Mouse (Mus musculus): ENCODE results near the gene Myh1. TPM values are rescaled to one million over a fixed set of nuclear protein-coding genes. Genes with fewer than 3 reads are reported as not detected.

Myh1 gene
- polyA plus RNA-seq, 1 experiment from 2014 or later, result 0.10 TPM

DNA sequence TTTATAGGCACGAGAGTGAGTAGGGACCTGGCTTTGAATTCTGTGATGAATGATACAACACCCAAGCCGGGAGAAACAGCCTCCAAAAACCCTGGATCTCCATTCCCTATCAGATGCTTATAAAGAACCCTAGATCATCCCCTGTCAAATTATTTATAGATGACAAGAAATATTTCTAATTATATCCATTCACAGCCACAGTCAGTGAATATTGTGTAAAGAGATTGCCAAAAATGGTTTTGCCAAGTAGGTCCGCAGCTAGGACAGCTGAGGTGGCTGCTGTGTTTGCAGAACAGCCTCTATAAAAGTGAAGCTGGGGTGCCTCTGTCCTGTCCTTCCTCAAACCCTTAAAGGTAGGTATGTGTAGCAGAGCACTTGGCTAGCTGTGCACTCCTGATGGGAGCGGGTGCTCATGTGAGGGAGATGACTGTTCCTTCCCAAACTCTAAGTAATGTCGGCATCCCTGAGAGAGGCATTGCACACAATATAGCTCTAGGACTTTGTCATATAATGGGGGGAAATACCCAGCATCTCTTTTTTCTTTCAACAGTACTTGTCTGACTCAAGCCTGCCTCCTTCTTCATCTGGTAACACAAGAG, 37.7 kb downstream of the Myh1 start, which contains the start of gene Myh4:
Gene Myh4 (plus strand): TSS at position 549 of the 599 bp plus-strand sequence.
- no peak within 1 kb of the TSS for H3K4me3 ChIP-seq (replicated peaks)
- no peaks in the 10 kb centered on the region for H3K36me3 ChIP-seq
- no peaks in the 10 kb centered on the region for H3K4me1 ChIP-seq
- H3K27ac ChIP-seq, result no peak within 1 kb of the TSS
- H3K9me3 ChIP-seq (replicated peaks), result no peaks in the 10 kb centered on the region
- H3K27me3 ChIP-seq, result no peaks in the 10 kb centered on the region
- 73% methylated on average over 5 of the region's 5 CpGs for WGBS
- no peak for ATAC-seq (replicated peaks; ENCODE audit: low FRiP score)
- no peak within 1 kb of the TSS for H3K9ac ChIP-seq
- no peak within 1 kb of the TSS for H3K4me2 ChIP-seq

DNA sequence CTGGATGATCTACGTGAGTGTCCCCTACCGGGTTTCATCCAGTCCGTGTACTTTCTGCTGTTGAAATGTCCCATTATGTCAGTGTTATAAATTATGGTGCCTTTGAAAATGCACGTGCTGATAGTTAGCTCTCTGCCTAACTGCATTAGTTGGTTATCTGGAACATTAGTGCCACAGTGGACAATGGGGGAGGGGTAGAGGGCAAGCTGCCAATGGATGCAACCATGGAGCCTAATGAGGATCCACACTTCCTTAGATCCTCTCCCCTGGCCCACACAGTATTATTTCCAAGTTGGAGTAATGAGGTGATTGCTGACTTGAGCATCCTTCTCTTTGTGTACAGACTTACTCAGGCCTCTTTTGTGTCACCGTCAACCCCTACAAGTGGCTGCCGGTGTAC, 41.2 kb downstream of the Myh1 start:
- H3K4me1 ChIP-seq, result no peaks in the 10 kb centered on the region
- H3K9ac ChIP-seq, result no peak overlapping the region
- no peaks in the 10 kb centered on the region for H3K9me3 ChIP-seq (replicated peaks)
- WGBS, result 83% methylated on average over 6 of the region's 6 CpGs
- no peaks in the 10 kb centered on the region for H3K36me3 ChIP-seq
- no peak overlapping the region for H3K4me3 ChIP-seq (replicated peaks)
- no peak overlapping the region for H3K4me2 ChIP-seq
- H3K27ac ChIP-seq, result no peak overlapping the region
- no peak for ATAC-seq (replicated peaks; ENCODE audit: low FRiP score)
- no peaks in the 10 kb centered on the region for H3K27me3 ChIP-seq

DNA sequence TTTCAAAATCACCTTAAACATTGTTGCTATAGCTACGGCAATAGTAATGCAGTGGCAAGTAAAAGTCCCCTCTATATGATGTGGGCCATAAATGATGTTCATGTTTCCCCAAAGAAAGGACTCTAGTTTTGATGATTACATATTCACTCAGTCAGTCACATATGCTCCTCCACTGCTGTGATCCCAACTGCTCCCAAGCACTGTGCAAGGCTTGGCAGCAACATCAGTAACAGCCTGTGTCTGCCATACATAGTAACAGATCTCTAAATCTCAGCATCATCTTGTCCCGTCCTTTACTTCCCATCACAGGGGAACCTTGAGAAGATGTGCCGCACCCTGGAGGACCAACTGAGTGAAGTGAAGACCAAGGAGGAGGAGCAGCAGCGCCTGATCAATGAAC, 53.8 kb downstream of the Myh1 start:
- no peak overlapping the region for H3K4me2 ChIP-seq
- no peak overlapping the region for H3K9ac ChIP-seq
- no peaks in the 10 kb centered on the region for H3K4me1 ChIP-seq
- H3K27ac ChIP-seq, result no peak overlapping the region
- whole genome bisulfite sequencing, result 92% methylated on average over 4 of the region's 4 CpGs
- no peaks in the 10 kb centered on the region for H3K9me3 ChIP-seq (replicated peaks)
- H3K36me3 ChIP-seq, result no peaks in the 10 kb centered on the region
- no peaks in the 10 kb centered on the region for H3K27me3 ChIP-seq
- ATAC-seq (replicated peaks; ENCODE audit: low FRiP score), result no peak
- no peak overlapping the region for H3K4me3 ChIP-seq (replicated peaks)

DNA sequence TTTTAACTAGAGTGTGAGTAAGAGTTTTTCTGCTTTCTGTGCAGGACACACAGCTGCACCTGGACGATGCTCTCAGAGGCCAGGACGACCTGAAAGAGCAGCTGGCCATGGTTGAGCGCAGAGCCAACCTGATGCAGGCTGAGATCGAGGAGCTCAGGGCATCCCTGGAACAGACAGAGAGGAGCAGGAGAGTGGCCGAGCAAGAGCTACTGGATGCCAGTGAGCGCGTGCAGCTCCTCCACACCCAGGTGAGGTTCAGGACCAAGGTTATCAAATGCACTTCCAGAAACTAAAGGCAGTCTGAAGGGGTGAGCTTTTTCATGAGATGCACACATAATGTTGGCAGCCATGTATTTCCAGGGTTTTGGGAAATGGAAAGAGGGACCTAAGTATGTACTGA, 57.2 kb downstream of the Myh1 start:
- H3K4me3 ChIP-seq (replicated peaks), result no peak overlapping the region

DNA sequence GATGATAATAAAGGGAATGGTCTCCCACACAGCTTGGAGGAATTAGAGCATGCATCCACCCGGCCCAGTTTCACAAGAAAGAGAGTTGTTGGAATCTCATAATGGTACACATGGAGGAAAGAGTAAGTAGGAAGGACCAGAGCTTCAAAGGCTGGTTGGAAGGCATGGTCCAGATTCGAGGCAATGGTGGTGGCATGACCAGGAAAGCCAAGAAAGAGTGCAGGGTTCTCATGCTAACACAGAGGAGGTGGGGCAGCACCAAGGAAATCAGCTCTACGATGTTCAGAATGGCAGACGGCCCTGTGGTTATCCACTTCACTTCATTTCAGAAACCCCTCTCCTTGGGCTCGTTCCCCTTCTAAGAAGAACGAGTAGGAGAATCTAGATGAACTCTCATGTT, 61.1 kb downstream of the Myh1 start:
- ATAC-seq (replicated peaks; ENCODE audit: low FRiP score), result no peak
- Histone ChIP-seq H3K4me3 (replicated peaks) (no peak overlapping the region), H3K36me3 (no peaks in the 10 kb centered on the region), H3K4me2 (no peak overlapping the region), H3K27ac (no peak overlapping the region), H3K9ac (no peak overlapping the region), H3K27me3 (no peaks in the 10 kb centered on the region), H3K9me3 (replicated peaks) (no peaks in the 10 kb centered on the region), H3K4me1 (no peaks in the 10 kb centered on the region)
- WGBS, result 78% methylated on average over 6 of the region's 6 CpGs

More for the DNA sequence above, 57.2 kb downstream of the Myh1 start:
- Histone ChIP-seq H3K27ac (no peak overlapping the region), H3K9ac (no peak overlapping the region), H3K4me1 (no peaks in the 10 kb centered on the region), H3K9me3 (replicated peaks) (no peaks in the 10 kb centered on the region), H3K36me3 (no peaks in the 10 kb centered on the region), H3K4me2 (no peak overlapping the region), H3K27me3 (no peaks in the 10 kb centered on the region)
- no peak for ATAC-seq (replicated peaks; ENCODE audit: low FRiP score)
- 75% methylated on average over 7 of the region's 7 CpGs for WGBS

Other genes with a start within 250 kb of the Myh1 start
- gene Tmem238l, start 243.4 kb upstream of the Myh1 start, polyA plus RNA-seq (2015; fragmentation: Nextera tagmentation; extraction: Ambion mirVana), result 0.36 TPM in 1 of 2 replicates, not detected in the other
- gene Tmem220, start 174.9 kb upstream of the Myh1 start, polyA plus RNA-seq (2015; fragmentation: Nextera tagmentation; extraction: Ambion mirVana), result 1.4 and 1.6 TPM in 2 replicates
- gene Adprm, start 147.5 kb upstream of the Myh1 start, polyA plus RNA-seq (2015; fragmentation: Nextera tagmentation; extraction: Ambion mirVana), result 21.1 and 24.6 TPM in 2 replicates
- 17.8 and 19.2 TPM in 2 replicates for gene Sco1, start 147.4 kb upstream of the Myh1 start, polyA plus RNA-seq (2015; fragmentation: Nextera tagmentation; extraction: Ambion mirVana)
- 11.4 and 16.9 TPM in 2 replicates for gene Myh3, start 121.8 kb upstream of the Myh1 start, polyA plus RNA-seq (2015; fragmentation: Nextera tagmentation; extraction: Ambion mirVana)
- 0.03 TPM in 1 of 2 replicates, not detected in the other for gene Myh2, start 29.0 kb upstream of the Myh1 start, polyA plus RNA-seq (2015; fragmentation: Nextera tagmentation; extraction: Ambion mirVana)
- 0.17 TPM in 1 of 2 replicates, not detected in the other for gene Myh4, start 38.0 kb downstream of the Myh1 start, polyA plus RNA-seq (2015; fragmentation: Nextera tagmentation; extraction: Ambion mirVana)
- gene Myh8, start 77.1 kb downstream of the Myh1 start, polyA plus RNA-seq (2015; fragmentation: Nextera tagmentation; extraction: Ambion mirVana), result 6.6 and 20.3 TPM in 2 replicates
- gene Myh13, start 121.6 kb downstream of the Myh1 start, polyA plus RNA-seq (2015; fragmentation: Nextera tagmentation; extraction: Ambion mirVana), result 0.03 and 0.13 TPM in 2 replicates